ENCODE assay signal across 7 mouse cellular contexts in the genomic region with DNA sequence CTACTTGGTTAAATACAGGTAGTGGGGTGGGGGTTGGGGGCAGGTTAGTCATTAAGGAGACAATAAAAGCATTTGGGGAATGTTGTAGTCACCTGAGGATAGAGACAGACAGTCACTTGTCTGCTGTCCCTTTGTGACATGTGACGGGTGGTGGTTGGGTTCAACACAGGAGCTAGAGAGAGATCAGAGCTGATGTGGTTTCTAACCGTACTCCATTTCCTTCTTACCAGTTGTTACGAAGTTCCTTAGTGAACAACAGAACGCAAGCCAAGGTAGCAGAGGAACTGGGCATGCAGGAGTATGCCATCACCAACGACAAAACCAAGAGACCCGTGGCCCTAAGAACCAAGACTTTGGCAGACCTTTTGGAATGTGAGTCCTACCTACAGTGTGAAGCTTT.
"Had no signal": no experiment of that assay in that cellular context is flagged by ENCODE, and none has a peak within 500 bp of the region (broad histone marks: within the 10 kb centered on the region; RNA-seq: fewer than 3 reads in every experiment).

No protein-coding gene starts in this region.

- DNase-seq: kidney, adult 9 months; kidney, postnatal 36 days; layer of hippocampus, adult 9-11 months; left cerebral cortex, postnatal 4 days; lung, adult 18-20 months had no signal

- ATAC-seq: intestine, postnatal 0 days; midbrain, embryonic 13.5 days had no signal
